Mouse (Mus musculus) heart, embryonic 12.5 days (tissue): ENCODE results near the gene Psmd6. TPM values are rescaled to one million over a fixed set of nuclear protein-coding genes. Genes with fewer than 3 reads are reported as not detected.

Source experiments
- ATAC-seq: fragments of 200-750 bp; cut with Nextera tagmentation; 2 replicates; pipeline ENCODE4 v1.8.0; 2017; ENCODE audit warnings: moderate TSS enrichment, moderate library complexity; ENCODE audit not compliant: insufficient number of reproducible peaks, low FRiP score
- H3K27ac ChIP-seq: fragments of 300-500 bp; sonication (generic); 2 replicates; pipeline ENCODE4 v1.5.1; 2016; ENCODE audit warnings: mild to moderate bottlenecking, moderate library complexity; ENCODE audit not compliant: poor library complexity, severe bottlenecking
- H3K27me3 ChIP-seq: fragments of 300-500 bp; sonication (generic); replicated peaks from 2 replicates; pipeline ENCODE4 v1.6.1; 2016; ENCODE audit warnings: mild to moderate bottlenecking, moderate library complexity
- H3K36me3 ChIP-seq: fragments of 300-500 bp; sonication (generic); 2 replicates; pipeline ENCODE4 v1.6.1; 2016; ENCODE audit warnings: mild to moderate bottlenecking, moderate library complexity
- H3K4me1 ChIP-seq: fragments of 300-500 bp; sonication (generic); replicated peaks from 2 replicates; pipeline ENCODE4 v1.6.1; 2016; ENCODE audit warnings: mild to moderate bottlenecking
- H3K4me2 ChIP-seq: fragments of 300-500 bp; sonication (generic); 2 replicates; pipeline ENCODE4 v1.6.1; 2016; ENCODE audit warnings: mild to moderate bottlenecking, moderate library complexity
- H3K4me3 ChIP-seq: fragments of 300-500 bp; sonication (generic); 2 replicates; pipeline ENCODE4 v1.5.1; 2016; ENCODE audit warnings: mild to moderate bottlenecking
- H3K9ac ChIP-seq: fragments of 300-500 bp; sonication (generic); 2 replicates; pipeline ENCODE4 v1.6.1; 2016; ENCODE audit warnings: mild to moderate bottlenecking, moderate library complexity
- H3K9me3 ChIP-seq: fragments of 300-500 bp; sonication (generic); replicated peaks from 2 replicates; pipeline ENCODE4 v1.6.1; 2016; ENCODE audit warnings: mild to moderate bottlenecking, moderate library complexity
- WGBS: fragments of 180-500 bp; shearing (Covaris S2); methylation state at CpG from one replicate; pipeline ENCODE4 v1.1.7; 2016; 5-methylcytosine and 5-hydroxymethylcytosine counted together
- polyA plus RNA-seq: library from polyadenylated mRNA; unstranded; fragments of >200 nt; fragmentation: Nextera tagmentation; extraction: Ambion mirVana; gene quantifications from 2 replicates; pipeline ENCODE4 v1.2.1, GENCODE M21; 2016

Psmd6 gene
- 194 and 195 TPM in 2 replicates for polyA plus RNA-seq

DNA sequence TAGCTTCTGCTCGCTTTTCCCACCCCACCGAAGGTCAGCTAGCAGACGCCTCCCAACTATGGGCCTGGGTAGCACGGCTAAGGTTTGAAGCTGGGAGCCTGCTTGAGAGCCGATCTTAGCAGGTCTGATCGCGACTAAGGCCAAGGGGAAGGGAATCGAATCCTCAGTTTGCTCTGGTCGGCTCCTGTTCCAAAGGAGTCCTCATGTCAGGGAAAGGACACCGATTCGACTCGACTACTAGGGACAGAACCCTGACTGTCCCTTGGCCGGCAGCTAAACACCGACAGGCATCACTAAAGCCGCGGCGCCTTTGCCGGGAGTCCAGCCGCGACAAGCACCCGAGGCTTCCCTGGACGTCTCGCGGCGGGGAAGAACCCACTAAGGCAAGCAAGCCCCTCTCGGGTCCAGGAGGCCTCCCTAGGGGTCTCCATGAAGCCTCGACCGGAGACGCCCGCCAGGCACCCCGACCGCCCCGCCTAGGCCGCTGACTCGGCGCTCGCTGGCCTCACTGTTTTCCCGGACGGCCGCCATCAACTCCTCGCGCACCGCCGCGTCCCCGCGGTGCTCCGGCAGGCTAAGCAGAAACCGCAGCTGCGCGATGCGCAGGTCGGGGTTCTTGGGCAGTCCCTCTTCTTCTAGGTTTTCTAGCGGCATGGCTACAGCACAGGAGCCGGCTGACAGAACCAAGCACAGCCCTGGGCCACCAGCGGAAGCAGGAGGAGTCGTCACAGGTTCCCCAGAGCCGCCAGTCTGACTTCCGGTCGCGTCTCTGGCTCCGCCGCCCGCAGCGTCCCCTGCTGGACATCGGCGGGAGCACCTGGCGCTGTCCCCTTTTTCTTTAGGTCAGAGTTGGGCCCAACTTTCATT lies at the start of gene Psmd6:
TSS of gene Psmd6 (minus strand) at position 755 of the 867 bp plus-strand sequence.
- H3K4me3 ChIP-seq: peak within 1 kb of the TSS; percentile 85
- peak within 1 kb of the TSS; percentile 87 for H3K27ac ChIP-seq
- peak within 1 kb of the TSS; percentile 95 for H3K4me2 ChIP-seq
- peak within 1 kb of the TSS; percentile 96 for H3K9ac ChIP-seq
- ATAC-seq: peak; percentile 93
- no peaks in the 10 kb centered on the region for H3K9me3 ChIP-seq
- peaks cover 36% of the 10 kb centered on the region for H3K36me3 ChIP-seq
- under 1% methylated on average over 68 of the region's 68 CpGs for WGBS
- H3K27me3 ChIP-seq: no peaks in the 10 kb centered on the region
- H3K4me1 ChIP-seq: peaks cover 14% of the 10 kb centered on the region

DNA sequence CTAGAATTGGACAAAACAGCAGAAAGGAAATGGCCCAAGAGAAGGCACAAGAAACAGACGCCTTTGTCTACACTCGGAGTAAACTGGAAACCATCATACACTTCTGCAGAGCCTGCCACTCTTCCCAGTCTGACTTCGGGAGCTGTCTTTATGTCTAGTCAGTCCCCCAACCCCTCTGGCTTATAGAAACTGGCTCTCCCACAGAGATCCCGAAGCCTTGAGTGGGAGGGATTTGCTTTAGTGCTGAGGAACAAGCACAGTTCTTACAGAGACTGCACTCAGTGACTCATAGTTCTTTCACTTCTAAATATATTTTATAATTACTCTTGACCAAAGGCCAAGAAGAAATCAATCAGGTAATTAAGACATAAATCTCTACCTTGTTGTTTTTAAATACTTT lies 10.1 kb downstream of the Psmd6 start:
- Histone ChIP-seq H3K9me3 (no peaks in the 10 kb centered on the region), H3K4me2 (no peak overlapping the region), H3K4me3 (no peak overlapping the region), H3K9ac (no peak overlapping the region), H3K36me3 (peaks cover 60% of the 10 kb centered on the region), H3K4me1 (no peaks in the 10 kb centered on the region), H3K27ac (no peak overlapping the region), H3K27me3 (no peaks in the 10 kb centered on the region)
- ATAC-seq: no peak
- WGBS: 81% methylated on average over 4 of the region's 4 CpGs

DNA sequence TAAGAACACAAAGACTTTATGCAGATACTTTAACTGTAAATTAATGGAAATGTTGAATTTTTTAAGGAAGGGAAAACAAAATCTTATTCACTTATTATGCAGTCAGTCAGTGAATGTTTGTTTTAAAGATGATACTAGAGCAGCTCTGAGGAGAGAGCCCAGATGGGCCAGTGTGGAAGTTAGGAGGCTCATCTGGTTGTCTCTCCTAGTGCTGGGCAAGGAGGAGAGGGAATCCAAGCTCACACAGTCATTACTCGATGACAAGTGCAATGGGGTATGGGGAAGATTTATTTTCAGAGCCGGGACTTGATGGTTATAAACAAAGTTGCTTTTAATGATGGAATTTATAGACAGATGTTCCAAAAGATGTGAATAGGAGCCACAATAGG lies 15.9 kb downstream of the Psmd6 start:
- Histone ChIP-seq H3K9me3 (no peaks in the 10 kb centered on the region), H3K4me3 (no peak overlapping the region), H3K36me3 (peaks cover 40% of the 10 kb centered on the region), H3K27ac (no peak overlapping the region), H3K4me1 (no peaks in the 10 kb centered on the region), H3K4me2 (no peak overlapping the region), H3K9ac (no peak overlapping the region), H3K27me3 (no peaks in the 10 kb centered on the region)
- no peak for ATAC-seq
- 81% methylated on average over 2 of the region's 2 CpGs for WGBS

DNA sequence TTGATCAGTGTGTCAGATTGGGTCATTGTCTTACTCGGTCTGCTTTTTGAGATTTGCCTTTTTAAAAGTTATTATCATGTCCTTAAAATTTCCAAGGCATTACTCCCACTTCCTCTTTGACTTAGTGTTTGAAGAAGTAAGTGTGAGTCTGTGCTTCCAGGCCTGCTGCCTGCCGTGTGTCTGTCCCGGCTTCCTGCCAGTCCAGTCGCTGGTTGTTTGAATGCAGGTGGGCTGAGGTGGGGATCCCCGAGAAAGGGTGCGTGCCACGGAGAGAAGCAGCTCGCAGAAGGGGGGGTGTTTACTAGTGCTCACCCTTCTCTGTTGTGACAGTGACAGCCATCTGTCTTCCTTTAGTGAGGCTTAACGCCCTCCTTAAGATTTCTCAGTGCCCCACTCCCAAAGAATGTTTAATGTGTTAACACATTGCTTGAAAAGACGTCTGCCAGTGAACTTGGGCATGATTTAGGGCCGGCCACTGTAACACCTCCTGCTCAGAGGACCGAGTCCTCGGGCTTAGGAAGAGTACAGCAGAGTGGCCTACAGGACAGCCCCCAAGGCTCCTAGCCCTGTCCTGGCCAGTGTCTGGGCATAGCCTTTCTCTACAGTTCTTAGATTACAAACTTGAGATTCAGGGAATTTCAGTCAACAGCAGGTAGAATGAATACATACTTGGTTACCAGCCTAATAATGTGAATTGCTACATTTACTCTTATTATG lies 16.4 kb downstream of the Psmd6 start:
- no peaks in the 10 kb centered on the region for H3K27me3 ChIP-seq
- no peak overlapping the region for H3K27ac ChIP-seq
- WGBS: 61% methylated on average over 13 of the region's 13 CpGs
- no peak overlapping the region for H3K9ac ChIP-seq
- no peak overlapping the region for H3K4me3 ChIP-seq
- H3K4me1 ChIP-seq: no peaks in the 10 kb centered on the region
- no peak overlapping the region for H3K4me2 ChIP-seq
- H3K9me3 ChIP-seq: no peaks in the 10 kb centered on the region
- no peak for ATAC-seq
- H3K36me3 ChIP-seq: peaks cover 44% of the 10 kb centered on the region

DNA sequence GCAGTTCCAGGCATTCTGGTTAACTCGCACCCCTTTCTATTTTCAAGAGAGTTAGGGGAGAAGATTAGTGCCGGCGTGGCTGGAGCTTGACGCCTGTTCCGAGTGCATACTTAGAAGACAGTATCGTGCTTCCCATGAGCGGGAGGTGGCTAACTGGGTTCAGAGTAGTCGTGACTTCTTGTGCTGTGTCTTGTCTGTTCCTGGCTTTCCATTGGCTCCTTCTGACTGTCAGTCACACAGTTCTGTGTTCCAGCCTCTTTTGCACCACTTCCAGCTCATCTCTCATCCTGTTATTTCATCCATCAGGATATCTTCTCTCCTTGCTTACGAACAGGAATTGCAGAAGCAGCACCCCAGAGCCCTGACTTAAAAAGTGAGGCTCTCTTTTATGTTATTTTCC lies 19.5 kb downstream of the Psmd6 start:
- Histone ChIP-seq H3K27me3 (no peaks in the 10 kb centered on the region), H3K4me1 (no peaks in the 10 kb centered on the region), H3K27ac (no peak overlapping the region), H3K9me3 (no peaks in the 10 kb centered on the region), H3K36me3 (peaks cover 48% of the 10 kb centered on the region), H3K4me2 (no peak overlapping the region), H3K4me3 (no peak overlapping the region), H3K9ac (no peak overlapping the region)
- WGBS: 87% methylated on average over 9 of the region's 9 CpGs
- no peak for ATAC-seq

DNA sequence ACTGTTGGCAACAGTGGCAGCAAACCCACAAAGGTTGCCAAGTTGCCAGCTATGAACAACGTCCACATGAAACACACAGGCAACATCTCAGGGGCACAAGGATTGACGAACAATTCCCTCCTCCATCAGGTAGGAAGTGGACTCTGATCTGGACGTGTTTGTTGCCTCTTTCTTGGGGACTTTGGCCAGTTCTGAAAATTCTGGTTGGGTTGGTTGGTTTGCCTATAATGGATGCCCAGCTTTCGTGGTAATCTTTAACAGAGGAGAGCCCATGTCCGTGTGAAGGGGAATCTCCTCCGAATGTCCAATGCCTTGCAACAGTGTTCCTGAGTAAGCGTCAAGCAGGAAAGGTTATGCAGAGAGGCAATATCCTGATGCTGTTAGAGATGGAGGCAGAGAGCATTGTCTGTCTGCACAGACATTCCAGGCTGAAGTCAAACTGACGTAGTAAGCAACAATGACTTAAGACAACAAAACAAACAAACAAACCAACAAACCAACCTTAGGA lies 20.0 kb downstream of the Psmd6 start:
- WGBS: 86% methylated on average over 8 of the region's 8 CpGs

DNA sequence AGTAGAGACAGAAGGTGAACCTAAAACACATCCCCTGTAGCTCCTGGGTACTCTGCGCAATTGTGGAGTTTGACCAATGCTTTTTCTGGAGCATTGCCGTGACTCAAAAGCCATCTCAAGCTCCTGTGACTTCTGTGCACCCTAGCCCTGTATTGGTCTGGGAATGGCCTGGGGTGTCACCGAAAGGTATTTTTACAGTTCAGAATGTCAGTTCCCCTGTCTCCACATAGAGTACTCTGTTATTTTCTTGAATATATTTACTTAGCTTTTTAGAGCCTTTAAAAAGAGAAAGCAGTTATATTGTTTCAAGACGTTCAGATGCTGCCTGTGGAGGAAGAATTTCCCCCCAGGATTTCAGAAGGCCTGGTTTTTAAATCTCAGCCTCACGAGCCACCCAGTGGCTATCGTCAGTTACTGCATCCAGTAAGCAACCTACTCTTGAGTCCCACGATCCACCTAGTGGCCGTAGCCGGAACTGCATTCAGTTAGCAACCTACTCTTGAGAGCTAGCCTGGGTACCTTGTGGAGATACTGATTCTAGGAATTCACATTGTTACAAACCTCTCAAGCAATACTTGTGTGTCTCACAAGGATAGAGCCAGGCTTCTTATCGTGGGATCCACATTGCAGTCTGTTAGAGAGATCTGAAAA lies 22.3 kb downstream of the Psmd6 start:
- Histone ChIP-seq H3K4me1 (no peaks in the 10 kb centered on the region), H3K27me3 (no peaks in the 10 kb centered on the region), H3K36me3 (peaks cover 51% of the 10 kb centered on the region), H3K4me2 (no peak overlapping the region), H3K9ac (no peak overlapping the region), H3K27ac (no peak overlapping the region), H3K9me3 (no peaks in the 10 kb centered on the region), H3K4me3 (no peak overlapping the region)
- no peak for ATAC-seq
- 29% methylated on average over 10 of the region's 10 CpGs for WGBS

More for the DNA sequence above, 20.0 kb downstream of the Psmd6 start:
- Histone ChIP-seq H3K4me1 (no peaks in the 10 kb centered on the region), H3K27ac (no peak overlapping the region), H3K27me3 (no peaks in the 10 kb centered on the region), H3K36me3 (peaks cover 53% of the 10 kb centered on the region), H3K4me3 (no peak overlapping the region), H3K9ac (no peak overlapping the region), H3K9me3 (no peaks in the 10 kb centered on the region), H3K4me2 (no peak overlapping the region)
- ATAC-seq: no peak

DNA sequence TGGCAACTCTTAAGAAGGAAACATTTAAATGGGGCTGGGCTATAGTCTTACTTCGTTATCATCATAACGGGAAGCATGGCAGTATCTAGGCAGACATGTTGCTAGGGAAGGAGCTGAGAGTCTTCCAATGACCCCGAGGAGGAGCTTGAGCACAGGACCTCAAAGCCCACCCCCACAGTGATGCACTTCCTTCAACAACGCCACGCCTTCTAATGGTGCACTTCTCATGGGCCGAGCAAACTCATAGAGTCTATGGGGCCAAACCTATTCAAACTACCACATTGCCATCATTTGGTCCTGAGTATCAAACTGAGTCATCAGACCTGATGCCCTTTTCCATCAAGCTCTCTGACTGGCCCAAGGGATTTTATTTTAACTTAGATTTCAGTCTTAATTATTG lies 30.2 kb downstream of the Psmd6 start:
- Histone ChIP-seq H3K4me2 (no peak overlapping the region), H3K9ac (no peak overlapping the region), H3K27ac (no peak overlapping the region), H3K27me3 (peaks cover 4% of the 10 kb centered on the region; the same call in 1 of the 2 replicates), H3K4me1 (peaks cover 23% of the 10 kb centered on the region), H3K36me3 (peaks cover 39% of the 10 kb centered on the region), H3K9me3 (no peaks in the 10 kb centered on the region), H3K4me3 (no peak overlapping the region)
- WGBS: 87% methylated on average over 6 of the region's 6 CpGs
- no peak for ATAC-seq

DNA sequence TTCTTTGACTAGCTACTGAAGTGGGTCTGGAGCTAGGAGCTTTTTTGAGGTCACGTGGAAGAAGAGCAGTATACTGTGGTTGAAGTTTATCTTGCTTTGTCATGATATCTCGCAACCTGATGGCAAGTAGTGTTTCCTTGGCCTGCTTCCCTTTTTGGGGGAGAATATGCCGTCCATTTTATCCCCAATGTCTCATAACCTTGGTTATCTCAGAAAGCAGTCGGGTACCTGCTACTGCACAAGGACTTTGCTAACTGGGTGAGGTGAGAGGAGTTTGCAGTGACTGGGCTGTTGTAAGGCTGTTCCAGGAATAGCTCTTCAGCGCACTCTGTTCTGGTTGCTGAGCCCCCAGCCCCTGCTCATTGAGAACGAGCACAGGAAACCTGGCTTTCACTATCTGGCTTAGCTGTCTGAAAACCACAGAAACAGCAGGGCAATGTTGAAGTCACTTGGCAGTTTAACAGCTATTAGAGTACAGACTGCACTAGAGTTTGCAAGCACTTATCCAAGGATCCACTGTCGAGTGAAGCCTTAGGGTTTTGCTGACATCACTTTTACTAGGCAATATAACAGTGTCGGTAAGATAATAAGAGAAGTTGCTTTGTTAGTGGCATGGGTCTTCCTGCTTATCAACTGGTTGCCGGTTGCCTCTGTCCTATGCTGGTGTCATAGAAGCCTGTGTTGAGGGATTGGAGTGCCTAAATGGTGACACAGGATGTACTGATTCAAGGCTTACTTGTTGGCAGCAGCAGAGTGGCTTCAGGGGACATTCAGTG lies 32.6 kb downstream of the Psmd6 start:
- Histone ChIP-seq H3K9me3 (no peaks in the 10 kb centered on the region), H3K4me1 (peaks cover 23% of the 10 kb centered on the region), H3K27me3 (peaks cover 4% of the 10 kb centered on the region; the same call in 1 of the 2 replicates), H3K9ac (peak overlapping the region; percentile 46), H3K4me3 (0 out of 2 replicates have a peak overlapping the region, but pooled peaks have one; percentile 15), H3K27ac (peak overlapping the region; percentile 62), H3K4me2 (peak overlapping the region; percentile 53), H3K36me3 (peaks cover 39% of the 10 kb centered on the region)
- ATAC-seq: peak; percentile 61; the same call in 1 of the 2 replicates
- 20% methylated on average over 9 of the region's 9 CpGs for WGBS

DNA sequence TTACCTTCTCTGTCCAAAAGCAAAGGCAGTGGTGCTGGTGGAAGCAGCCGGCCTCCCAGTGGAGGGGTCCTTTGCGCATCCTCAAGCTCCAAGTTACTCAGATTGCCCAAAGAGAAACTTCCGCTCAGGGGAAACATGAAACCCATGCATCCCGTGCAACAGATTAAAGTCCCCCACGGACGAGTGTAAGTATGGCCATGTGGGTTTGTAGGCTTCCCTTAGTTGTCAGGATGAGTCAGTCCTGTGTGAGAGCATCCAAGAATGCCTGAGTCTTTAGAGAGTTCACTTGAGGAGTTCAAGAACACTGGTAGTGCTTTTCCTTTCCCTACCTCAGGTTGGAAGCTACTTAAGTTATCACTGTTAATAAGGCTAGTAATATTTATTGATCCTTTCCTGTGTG lies 33.4 kb downstream of the Psmd6 start:
- Histone ChIP-seq H3K36me3 (peaks cover 32% of the 10 kb centered on the region), H3K4me3 (no peak overlapping the region), H3K4me1 (peaks cover 23% of the 10 kb centered on the region), H3K4me2 (no peak overlapping the region), H3K27me3 (peaks cover 3% of the 10 kb centered on the region; the same call in 1 of the 2 replicates), H3K27ac (no peak overlapping the region), H3K9ac (no peak overlapping the region), H3K9me3 (no peaks in the 10 kb centered on the region)
- no peak for ATAC-seq
- 77% methylated on average over 6 of the region's 6 CpGs for WGBS
